Mouse (Mus musculus) lung, embryonic 15.5 days (tissue): ENCODE results near the gene Ccdc155. TPM values are rescaled to one million over a fixed set of nuclear protein-coding genes. Genes with fewer than 3 reads are reported as not detected.
A peak's percentile ranks its signal among the peaks of the same experiment; 100 is the strongest.
"Not testable (repeated sequence)": the region's sequence is repeated elsewhere in the genome, so short reads cannot be mapped to it uniquely, and the experiment has no call there.

ENCODE experiments used
- ATAC-seq: fragments of 200-750 bp; cut with Nextera tagmentation; 2 replicates; pipeline ENCODE4 v1.8.0; 2017; ENCODE audit warnings: moderate number of reproducible peaks, borderline replicate concordance; ENCODE audit not compliant: low FRiP score, low TSS enrichment; ENCODE audit errors: extremely low read depth
- H3K27ac ChIP-seq: fragments of 300-500 bp; sonication (generic); 2 replicates; pipeline ENCODE4 v1.5.1; 2015; ENCODE audit warnings: moderate library complexity, mild to moderate bottlenecking, inconsistent platforms
- H3K27me3 ChIP-seq: fragments of 300-500 bp; sonication (generic); 2 replicates; pipeline ENCODE4 v1.6.1; 2015; ENCODE audit warnings: inconsistent platforms
- H3K36me3 ChIP-seq: fragments of 300-500 bp; sonication (generic); 2 replicates; pipeline ENCODE4 v1.6.1; 2015; ENCODE audit warnings: inconsistent platforms
- H3K4me1 ChIP-seq: fragments of 300-500 bp; sonication (generic); 2 replicates; pipeline ENCODE4 v1.6.1; 2015; ENCODE audit warnings: inconsistent platforms
- H3K4me2 ChIP-seq: fragments of 300-500 bp; sonication (generic); 2 replicates; pipeline ENCODE4 v1.6.1; 2015; ENCODE audit warnings: inconsistent platforms, mild to moderate bottlenecking, moderate library complexity
- H3K4me3 ChIP-seq: fragments of 300-500 bp; sonication (generic); 2 replicates; pipeline ENCODE4 v1.5.1; 2015; ENCODE audit warnings: mild to moderate bottlenecking, inconsistent platforms
- H3K9ac ChIP-seq: fragments of 300-500 bp; sonication (generic); 2 replicates; pipeline ENCODE4 v1.6.1; 2015; ENCODE audit warnings: inconsistent platforms
- H3K9me3 ChIP-seq: fragments of 300-500 bp; sonication (generic); 2 replicates; pipeline ENCODE4 v1.6.1; 2016; ENCODE audit warnings: inconsistent platforms
- WGBS: fragments of 180-500 bp; shearing (Covaris S2); methylation state at CpG from one replicate; pipeline ENCODE4 v1.1.7; 2015; 5-methylcytosine and 5-hydroxymethylcytosine counted together
- polyA plus RNA-seq: library from polyadenylated mRNA; unstranded; fragments of >200 nt; fragmentation: Nextera tagmentation; extraction: Ambion mirVana; gene quantifications from 2 replicates; pipeline ENCODE4 v1.2.1, GENCODE M21; 2015

Ccdc155 gene
- polyA plus RNA-seq, 1 experiment from 2014 or later, result 0.75 TPM

DNA sequence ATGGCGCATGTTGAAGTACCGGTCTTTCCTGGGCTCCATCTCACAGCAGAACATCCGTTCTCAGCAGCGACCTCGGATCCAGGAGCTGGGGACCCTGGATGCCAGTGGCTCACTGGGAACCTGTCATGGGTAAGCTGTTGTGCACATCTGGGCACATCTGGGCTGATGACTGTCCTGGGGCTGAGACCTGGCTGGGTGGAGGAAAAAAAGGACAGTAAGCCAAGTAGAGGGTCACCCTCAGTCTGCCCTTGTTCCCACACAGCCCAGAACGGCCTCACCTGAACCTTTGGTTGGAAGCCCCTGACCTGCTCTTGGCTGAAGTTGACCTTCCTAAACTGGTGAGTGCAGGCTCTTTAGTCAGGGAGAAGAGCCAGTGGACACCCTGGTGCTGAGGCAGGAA lies 45.7 kb downstream of the Ccdc155 start:
- ATAC-seq, result no peak
- H3K36me3 ChIP-seq, result peaks cover 25% of the 10 kb centered on the region; the same call in 1 of the 2 replicates
- peaks cover 17% of the 10 kb centered on the region for H3K27me3 ChIP-seq
- H3K4me3 ChIP-seq, result no peak overlapping the region
- no peak overlapping the region for H3K27ac ChIP-seq
- WGBS, result 91% methylated on average over 6 of the region's 6 CpGs
- H3K4me2 ChIP-seq, result no peak overlapping the region
- no peak overlapping the region for H3K9ac ChIP-seq
- H3K4me1 ChIP-seq, result peaks cover 18% of the 10 kb centered on the region
- no peaks in the 10 kb centered on the region for H3K9me3 ChIP-seq

DNA sequence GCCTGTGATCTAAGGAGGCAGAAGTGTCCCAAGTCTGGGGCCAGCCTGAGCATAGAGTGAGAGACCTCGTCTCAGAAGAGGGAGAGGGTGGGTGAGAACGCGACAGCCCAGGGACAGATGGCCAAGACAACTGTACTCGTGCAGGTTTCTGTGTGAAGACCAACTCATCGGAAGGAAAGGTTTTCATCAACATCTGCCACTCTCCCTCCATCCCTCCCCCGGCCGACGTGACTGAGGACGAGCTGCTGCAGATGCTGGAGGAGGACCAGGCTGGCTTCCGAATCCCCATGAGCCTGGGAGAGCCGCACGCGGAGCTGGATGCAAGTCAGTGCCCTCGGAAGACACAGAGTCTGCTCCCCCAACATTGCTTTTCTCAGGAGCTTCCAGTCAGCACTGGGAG lies 47.2 kb downstream of the Ccdc155 start:
- Histone ChIP-seq H3K9me3 (no peaks in the 10 kb centered on the region), H3K4me3 (no peak overlapping the region), H3K9ac (no peak overlapping the region), H3K4me2 (no peak overlapping the region), H3K36me3 (peaks cover 25% of the 10 kb centered on the region; the same call in 1 of the 2 replicates), H3K27me3 (peaks cover 1% of the 10 kb centered on the region), H3K27ac (no peak overlapping the region), H3K4me1 (peaks cover 19% of the 10 kb centered on the region)
- 79% methylated on average over 14 of the region's 14 CpGs for WGBS
- ATAC-seq, result no peak

DNA sequence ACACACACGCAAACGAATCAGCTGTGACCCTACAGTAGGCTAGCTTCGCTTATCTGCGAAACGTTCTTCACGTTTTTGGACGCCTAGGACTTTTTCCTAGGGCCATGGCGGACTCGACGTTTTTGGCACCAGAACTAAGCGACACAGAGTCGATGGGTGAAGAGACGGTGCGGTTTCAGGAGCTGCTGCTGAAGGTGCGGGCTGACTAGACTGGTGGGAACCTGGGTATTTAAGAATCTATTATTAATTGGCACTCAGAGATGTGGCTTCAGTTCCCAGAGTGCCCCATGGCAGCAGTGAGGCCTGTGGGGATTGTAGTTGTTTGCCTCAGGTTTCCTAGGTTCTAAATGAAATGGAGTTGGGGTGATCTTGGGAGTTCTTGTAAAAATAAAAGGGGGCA lies 48.5 kb downstream of the Ccdc155 start:
- Histone ChIP-seq H3K9me3 (no peaks in the 10 kb centered on the region), H3K4me2 (no peak overlapping the region), H3K4me1 (peaks cover 25% of the 10 kb centered on the region), H3K4me3 (no peak overlapping the region), H3K9ac (no peak overlapping the region), H3K27me3 (no peaks in the 10 kb centered on the region), H3K27ac (no peak overlapping the region), H3K36me3 (peaks cover 25% of the 10 kb centered on the region; the same call in 1 of the 2 replicates)
- no peak for ATAC-seq
- WGBS, result 89% methylated on average over 15 of the region's 15 CpGs

DNA sequence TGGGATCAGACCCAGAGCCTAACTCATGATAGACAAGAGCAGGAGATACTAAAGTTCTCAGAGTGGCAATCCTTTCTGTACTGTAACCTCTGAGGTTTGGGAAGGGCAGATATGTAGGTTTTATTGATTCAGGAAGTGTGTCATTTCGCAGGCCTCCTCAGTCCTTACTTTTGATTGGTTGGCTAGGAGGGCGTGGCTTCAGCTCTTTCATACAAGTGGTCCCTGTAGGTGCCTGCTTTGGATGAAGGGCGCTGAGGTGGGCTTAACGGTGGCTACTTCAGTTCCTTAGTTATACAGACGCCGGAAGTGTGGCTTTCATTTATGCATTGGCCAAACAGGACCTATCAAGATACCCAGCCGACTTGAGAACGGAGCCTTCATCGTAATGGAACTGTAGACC lies 49.1 kb downstream of the Ccdc155 start:
- Histone ChIP-seq H3K27me3 (no peaks in the 10 kb centered on the region), H3K4me2 (peak overlapping the region; percentile 83; the same call in 1 of the 2 replicates), H3K36me3 (peaks cover 25% of the 10 kb centered on the region; the same call in 1 of the 2 replicates), H3K9me3 (no peaks in the 10 kb centered on the region), H3K4me3 (no peak overlapping the region), H3K9ac (no peak overlapping the region), H3K4me1 (peaks cover 32% of the 10 kb centered on the region), H3K27ac (no peak overlapping the region)
- WGBS, result 80% methylated on average over 9 of the region's 9 CpGs
- ATAC-seq, result no peak

DNA sequence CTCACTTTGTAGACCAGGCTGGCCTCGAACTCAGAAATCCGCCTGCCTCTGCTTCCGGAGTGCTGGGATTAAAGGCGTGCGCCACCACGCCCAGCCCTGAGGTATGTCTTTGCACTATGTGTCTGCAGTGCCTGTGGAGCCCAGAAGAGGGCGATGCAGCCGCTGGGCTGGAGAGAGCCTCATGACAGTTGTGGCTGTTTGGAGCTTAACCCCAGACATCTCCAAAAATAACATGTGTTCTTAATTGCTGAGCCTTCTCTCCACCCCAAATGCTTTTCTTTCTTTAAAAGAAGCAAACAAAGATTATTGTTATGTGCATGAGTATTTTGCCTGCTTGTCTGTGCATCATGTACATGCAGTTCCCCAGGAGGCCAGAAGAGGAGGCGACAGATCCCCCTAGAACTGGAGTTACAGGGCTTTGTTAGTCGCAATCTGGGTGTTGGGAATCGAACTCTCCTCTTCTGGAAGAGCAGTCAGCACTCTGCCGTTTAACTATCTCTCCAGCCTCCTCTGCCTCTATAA lies 49.6 kb downstream of the Ccdc155 start:
- peak overlapping the region; percentile 83 for H3K4me2 ChIP-seq
- peak overlapping the region; percentile 98 for H3K27ac ChIP-seq
- H3K9ac ChIP-seq, result no peak overlapping the region
- peaks cover 19% of the 10 kb centered on the region; the same call in 1 of the 2 replicates for H3K36me3 ChIP-seq
- H3K9me3 ChIP-seq, result no peaks in the 10 kb centered on the region
- no peaks in the 10 kb centered on the region for H3K27me3 ChIP-seq
- peaks cover 37% of the 10 kb centered on the region for H3K4me1 ChIP-seq
- ATAC-seq, result peak; percentile 1; the same call in 1 of the 2 replicates
- peak overlapping the region; percentile 87 for H3K4me3 ChIP-seq
- 73% methylated on average over 12 of the region's 12 CpGs for WGBS

DNA sequence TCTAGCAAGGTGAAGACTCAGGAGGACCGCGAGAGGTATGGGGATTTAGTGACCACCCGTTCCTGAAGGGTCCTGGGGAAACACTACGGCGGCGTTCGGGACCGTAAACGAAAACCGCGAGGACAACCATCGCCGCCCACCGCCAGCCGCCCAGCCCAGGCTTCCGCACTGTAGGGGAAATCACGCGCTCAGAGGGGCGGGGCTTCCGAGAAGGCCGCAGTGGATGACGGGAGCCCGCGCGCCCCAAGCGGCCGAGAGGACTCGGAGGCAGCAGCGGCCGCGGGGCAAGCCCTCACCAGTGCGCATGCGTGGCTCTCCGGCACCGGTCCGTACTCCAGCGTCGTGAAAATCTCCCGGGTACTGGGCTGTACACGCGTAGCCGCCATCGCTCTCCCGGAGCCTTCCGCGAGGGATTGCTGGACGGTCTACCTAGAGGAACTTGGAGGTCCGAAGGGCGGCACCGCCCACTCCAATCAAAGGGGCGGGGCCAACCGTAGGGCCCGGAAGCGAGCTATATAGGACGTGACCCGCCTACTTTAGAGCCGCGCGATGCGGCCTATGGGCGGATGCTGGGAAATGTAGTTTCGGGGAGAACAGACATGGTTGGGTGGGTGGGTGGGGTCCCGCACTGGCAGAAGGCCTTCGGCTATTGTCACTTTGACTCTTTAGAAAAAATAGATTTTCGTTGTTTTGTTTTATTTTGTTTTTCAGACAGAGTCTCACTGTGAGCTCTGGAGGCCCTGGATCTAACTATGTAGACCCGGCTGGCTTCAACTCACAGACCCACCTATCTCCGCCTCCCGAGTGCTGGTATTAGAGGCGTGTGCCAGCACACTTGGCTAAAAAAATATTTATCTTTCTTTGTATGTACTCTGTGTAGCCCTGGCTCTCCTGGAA lies 50.3 kb downstream of the Ccdc155 start, which contains the start of the genes Pih1d1 and Aldh16a1:
Gene Pih1d1 (plus strand): TSS at position 208 of the 897 bp plus-strand sequence.
Gene Aldh16a1 (minus strand): TSS at position 489 of the 897 bp plus-strand sequence.
- peak; percentile 95 for ATAC-seq
- peak within 1 kb of the TSS; percentile 87 for H3K4me3 ChIP-seq
- H3K9ac ChIP-seq, result peak within 1 kb of the TSS; percentile 87
- no peaks in the 10 kb centered on the region for H3K9me3 ChIP-seq
- H3K4me1 ChIP-seq, result peaks cover 39% of the 10 kb centered on the region
- H3K36me3 ChIP-seq, result peaks cover 13% of the 10 kb centered on the region; the same call in 1 of the 2 replicates
- H3K27me3 ChIP-seq, result no peaks in the 10 kb centered on the region
- H3K4me2 ChIP-seq, result peak within 1 kb of the TSS; percentile 83
- peak within 1 kb of the TSS; percentile 98 for H3K27ac ChIP-seq
- 3% methylated on average over 69 of the region's 69 CpGs for WGBS

DNA sequence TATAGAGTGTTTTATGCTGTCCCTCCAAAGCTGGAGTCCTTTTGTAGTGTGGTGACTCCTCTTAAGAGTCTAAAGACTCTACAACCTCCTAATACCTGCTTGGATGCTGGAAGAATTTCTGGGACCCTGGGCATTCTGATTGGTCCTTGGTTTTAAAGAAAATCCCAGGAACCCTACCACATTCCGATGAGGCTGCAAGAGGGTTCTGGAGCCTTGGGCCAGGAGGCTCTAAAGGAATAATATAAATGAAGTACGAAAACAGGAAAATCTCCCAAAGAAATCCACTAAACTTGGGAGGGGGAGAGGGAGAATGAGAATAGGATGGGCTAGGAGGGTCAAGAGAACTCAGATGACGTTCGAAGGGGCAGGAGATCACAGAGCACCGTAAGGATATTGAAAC lies 51.1 kb downstream of the Ccdc155 start:
- peak overlapping the region; percentile 87 for H3K4me3 ChIP-seq
- WGBS, result under 1% methylated on average over 5 of the region's 5 CpGs
- peaks cover 46% of the 10 kb centered on the region for H3K4me1 ChIP-seq
- no peak for ATAC-seq
- H3K9ac ChIP-seq, result peak overlapping the region; percentile 87
- H3K27ac ChIP-seq, result peak overlapping the region; percentile 98
- H3K27me3 ChIP-seq, result no peaks in the 10 kb centered on the region
- H3K36me3 ChIP-seq, result 0 out of 2 replicates have a peak, but pooled peaks cover 5% of the 10 kb centered on the region
- H3K4me2 ChIP-seq, result peak overlapping the region; percentile 83
- no peaks in the 10 kb centered on the region for H3K9me3 ChIP-seq

DNA sequence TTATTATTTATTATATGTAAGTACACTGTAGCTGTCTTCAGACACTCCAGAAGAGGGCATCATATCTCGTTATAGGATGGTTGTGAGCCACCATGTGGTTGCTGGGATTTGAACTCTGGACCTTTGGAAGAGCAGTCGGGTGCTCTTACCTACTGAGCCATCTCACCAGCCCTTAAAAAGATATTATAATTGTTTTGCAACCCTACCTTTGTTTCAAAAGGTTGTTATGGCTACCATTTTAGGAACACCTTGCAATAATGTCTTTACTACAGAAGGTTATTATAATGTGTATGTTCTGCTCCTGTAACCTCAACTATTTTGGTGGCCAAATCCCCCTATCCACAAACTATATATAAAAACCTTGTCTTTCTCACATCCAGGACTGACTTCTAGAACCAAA lies 51.6 kb downstream of the Ccdc155 start:
- H3K4me3 ChIP-seq, ATAC-seq: not testable (repeated sequence)

DNA sequence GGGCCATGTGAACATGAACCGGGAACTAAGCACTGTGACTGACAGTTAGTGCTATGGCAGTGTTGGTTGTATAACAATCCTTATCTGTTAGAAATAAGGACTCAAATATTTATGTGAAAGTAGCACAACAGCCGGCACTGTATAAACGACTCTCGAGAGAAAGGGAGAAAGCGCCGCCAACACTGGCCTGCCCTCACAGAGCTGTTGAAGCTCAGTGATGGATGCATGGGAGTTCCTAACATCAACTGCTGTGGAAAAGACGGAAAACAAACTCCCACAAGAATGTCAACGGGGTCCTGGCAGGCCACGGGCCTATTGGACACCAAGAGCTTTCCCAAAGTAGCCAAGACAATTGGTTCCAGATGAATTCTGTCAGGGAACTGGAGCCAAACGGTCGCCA lies 53.4 kb downstream of the Ccdc155 start:
- Histone ChIP-seq H3K27ac (peak overlapping the region; percentile 71), H3K27me3 (no peaks in the 10 kb centered on the region), H3K4me3 (no peak overlapping the region), H3K36me3 (0 out of 2 replicates have a peak, but pooled peaks cover 8% of the 10 kb centered on the region), H3K9me3 (no peaks in the 10 kb centered on the region), H3K4me2 (no peak overlapping the region), H3K9ac (no peak overlapping the region), H3K4me1 (peaks cover 48% of the 10 kb centered on the region)
- ATAC-seq, result peak; percentile 7; the same call in 1 of the 2 replicates
- 24% methylated on average over 11 of the region's 11 CpGs for WGBS

More for the DNA sequence above, 51.6 kb downstream of the Ccdc155 start:
- not testable (repeated sequence) for H3K27ac ChIP-seq, H3K9ac ChIP-seq, H3K9me3 ChIP-seq, H3K27me3 ChIP-seq, H3K36me3 ChIP-seq
- WGBS, result 84% methylated on average over 2 of the region's 2 CpGs
- Histone ChIP-seq H3K4me2 (peak overlapping the region; percentile 83), H3K4me1 (peaks cover 48% of the 10 kb centered on the region)

DNA sequence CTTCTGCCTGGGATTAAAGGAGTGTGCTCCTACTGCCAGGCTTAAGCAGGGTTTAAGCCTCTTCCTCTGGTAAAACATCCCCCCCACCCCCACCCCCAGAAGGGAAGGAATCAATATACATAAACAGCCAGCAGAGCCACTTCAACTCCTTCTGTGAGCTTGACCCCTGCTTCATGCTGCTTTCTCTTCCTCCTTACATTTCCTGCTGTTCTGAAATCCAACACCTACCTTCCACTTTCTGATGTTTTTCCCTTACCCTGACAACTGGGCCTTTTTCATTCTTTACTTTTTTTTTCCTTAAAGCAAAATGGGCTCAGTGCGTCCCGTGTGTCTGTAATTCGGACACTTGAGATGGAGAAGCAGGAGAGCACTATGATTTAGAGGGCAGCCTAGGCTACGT lies 54.4 kb downstream of the Ccdc155 start:
- WGBS, result 53% methylated on average over 4 of the region's 4 CpGs
- Histone ChIP-seq H3K4me1 (peaks cover 45% of the 10 kb centered on the region), H3K9ac (0 out of 2 replicates have a peak overlapping the region, but pooled peaks have one; percentile 3), H3K27ac (peak overlapping the region; percentile 71), H3K4me2 (no peak overlapping the region), H3K36me3 (peaks cover 16% of the 10 kb centered on the region), H3K27me3 (no peaks in the 10 kb centered on the region), H3K9me3 (no peaks in the 10 kb centered on the region), H3K4me3 (no peak overlapping the region)
- ATAC-seq, result no peak

DNA sequence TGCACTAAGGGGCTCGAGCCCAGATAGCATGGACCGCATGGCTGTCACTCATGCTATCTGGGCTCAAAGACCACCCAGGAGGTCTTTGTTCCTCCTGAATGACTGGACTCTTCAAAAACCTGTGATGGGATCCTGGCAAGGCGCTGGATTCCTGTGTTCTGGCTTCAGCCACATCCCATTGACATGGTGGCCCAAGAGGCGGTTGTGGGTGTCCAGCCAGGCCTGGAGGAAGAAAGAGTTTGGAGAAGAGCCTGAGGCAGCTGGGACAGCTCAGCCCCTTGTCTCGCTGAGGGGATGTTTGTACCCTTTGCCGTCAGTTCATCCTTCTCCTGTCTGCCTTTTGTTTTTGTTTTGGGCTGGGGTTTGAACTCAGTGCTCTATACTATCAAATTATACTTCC lies 55.1 kb downstream of the Ccdc155 start:
- Histone ChIP-seq H3K4me3 (no peak overlapping the region), H3K9me3 (no peaks in the 10 kb centered on the region), H3K27me3 (no peaks in the 10 kb centered on the region), H3K4me1 (peaks cover 38% of the 10 kb centered on the region), H3K9ac (no peak overlapping the region), H3K27ac (peak overlapping the region; percentile 66), H3K4me2 (no peak overlapping the region), H3K36me3 (peaks cover 22% of the 10 kb centered on the region)
- no peak for ATAC-seq
- 50% methylated on average over 6 of the region's 6 CpGs for WGBS
